Mouse (Mus musculus) layer of hippocampus, adult 9-11 months (tissue): ENCODE results near the gene Zkscan5.
A peak's percentile ranks its signal among the peaks of the same experiment; 100 is the strongest.
"Not testable (repeated sequence)": the region's sequence is repeated elsewhere in the genome, so short reads cannot be mapped to it uniquely, and the experiment has no call there.

Experiments used
- DNase-seq: peaks from one replicate; pipeline ENCODE4 v3.0.0; 2022

The Zkscan5 gene

GRCm38 (mm10) chr5:145214679-145215078 is 10.3 kb downstream of the Zkscan5 start:
- no peak for DNase-seq

GRCm38 (mm10) chr5:145217746-145218145 is 13.4 kb downstream of the Zkscan5 start:
- DNase-seq: no peak

DNA sequence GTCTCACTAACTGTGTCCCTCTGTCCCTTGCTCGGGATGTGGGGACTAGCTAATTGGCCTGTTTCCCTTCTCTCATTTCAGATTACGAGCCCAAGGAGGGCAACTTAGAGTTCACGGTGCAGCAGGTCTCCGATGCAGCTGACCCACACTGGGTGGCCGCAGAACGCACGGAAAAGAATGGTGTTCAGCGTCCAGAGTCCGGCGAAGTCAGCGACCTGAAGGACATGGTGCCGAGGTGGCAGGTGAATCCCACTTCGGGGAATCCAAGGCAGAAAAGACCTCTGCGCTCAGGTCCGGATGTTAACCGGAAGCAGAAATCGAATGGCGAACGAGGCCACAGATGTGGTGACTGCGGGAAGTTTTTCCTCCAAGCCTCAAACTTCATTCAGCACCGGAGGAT is 13.8 kb downstream of the Zkscan5 start:
- no peak for DNase-seq

- DNase-seq: no peak
These were observed 14.3 kb downstream of the Zkscan5 start for GRCm38 (mm10) chr5:145218671-145219070.

DNA sequence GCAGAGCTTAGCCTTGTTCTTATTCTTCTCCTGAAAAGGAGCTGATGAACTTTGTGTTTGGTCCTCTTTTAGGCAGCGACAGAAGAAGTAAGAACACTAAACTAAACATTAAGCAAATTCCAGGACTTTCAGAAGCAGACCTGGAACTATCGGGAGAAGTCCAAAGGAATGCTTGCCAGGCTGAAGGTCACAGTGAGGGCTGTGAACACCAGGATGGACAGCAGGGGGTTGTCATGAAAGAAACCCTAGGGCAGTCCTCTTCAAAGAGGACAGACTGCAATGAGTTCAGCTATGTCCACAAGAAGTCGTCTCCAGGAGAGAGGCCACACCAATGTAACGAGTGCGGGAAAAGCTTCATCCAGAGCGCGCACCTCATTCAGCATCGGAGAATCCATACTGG is 15.6 kb downstream of the Zkscan5 start:
- no peak for DNase-seq

DNA sequence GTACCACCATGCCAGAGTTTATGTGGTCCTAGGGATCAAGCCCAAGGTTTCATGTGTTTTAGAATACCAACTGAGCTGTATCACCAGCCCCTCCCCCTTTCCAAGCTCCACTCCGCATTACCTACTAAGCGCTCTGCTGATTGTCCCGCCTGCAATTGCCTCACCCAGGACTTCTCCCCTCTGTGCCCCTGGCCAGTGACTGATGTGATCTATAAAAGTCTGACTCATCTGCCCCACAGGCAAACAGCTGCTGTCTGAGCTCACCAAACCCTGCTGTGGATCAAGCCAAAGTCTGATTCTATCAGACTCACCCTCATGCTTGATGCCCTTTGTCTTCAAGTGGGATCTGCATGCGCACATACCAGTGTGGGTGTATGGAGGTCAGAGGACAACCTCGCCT is 18.5 kb downstream of the Zkscan5 start:
- DNase-seq: no peak

DNA sequence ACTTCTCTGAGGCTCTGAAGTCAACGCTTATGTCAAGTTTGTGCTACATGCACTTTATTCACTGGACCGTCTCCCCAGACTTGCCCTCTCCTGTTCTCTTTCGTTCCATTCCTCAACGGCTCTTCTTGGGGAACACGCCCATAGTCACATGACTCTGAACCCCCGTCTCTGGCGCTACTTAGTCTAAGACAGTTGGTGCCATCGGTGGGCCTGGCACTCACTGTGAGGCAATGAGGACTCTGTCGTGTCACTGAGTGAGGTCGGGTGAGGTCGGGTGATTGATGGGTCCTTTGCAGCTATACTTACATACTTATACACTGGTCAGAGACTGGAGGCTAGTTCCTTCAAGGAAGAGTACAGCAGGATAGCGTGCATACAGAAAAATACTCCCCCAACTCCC is 19.0 kb downstream of the Zkscan5 start:
- DNase-seq: no peak

DNA sequence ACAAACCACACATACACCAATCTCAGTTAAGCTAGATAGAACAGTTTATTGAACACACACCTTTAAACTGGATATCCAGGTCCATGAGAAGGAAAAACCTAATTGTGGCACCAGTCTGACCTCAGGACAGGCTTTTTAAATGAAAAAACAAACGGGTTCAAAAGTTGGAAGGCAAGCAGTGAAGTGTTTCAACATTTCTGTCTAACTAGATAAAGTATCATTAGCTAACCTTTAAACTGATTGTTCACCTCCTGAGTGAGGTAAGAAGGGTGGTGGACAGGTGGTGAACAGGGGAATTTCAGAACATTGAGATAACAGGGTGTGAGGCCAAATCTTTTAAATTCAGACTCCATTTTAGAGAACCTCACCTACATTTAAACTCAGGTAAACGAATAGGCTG is 22.1 kb downstream of the Zkscan5 start:
- DNase-seq: no peak

DNA sequence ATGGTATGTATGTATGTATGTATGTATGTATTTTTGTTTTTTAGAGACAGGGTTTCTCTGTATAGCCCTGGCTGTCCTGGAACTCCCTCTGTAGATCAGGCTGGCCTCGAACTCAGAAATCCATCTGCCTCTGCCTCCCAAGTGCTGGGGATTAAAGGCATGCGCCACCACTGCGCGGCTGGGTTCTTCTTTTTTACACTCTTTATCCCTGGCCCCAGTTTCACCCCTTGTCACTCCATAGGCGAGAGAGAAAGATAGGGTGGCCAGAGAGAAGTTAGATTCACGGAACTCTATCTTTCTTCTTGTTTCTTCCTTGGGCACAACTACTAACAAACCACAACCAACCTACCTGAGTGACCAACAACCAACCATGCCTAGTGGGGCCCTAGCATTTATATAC is 24.9 kb downstream of the Zkscan5 start:
- not testable (repeated sequence) for DNase-seq

DNA sequence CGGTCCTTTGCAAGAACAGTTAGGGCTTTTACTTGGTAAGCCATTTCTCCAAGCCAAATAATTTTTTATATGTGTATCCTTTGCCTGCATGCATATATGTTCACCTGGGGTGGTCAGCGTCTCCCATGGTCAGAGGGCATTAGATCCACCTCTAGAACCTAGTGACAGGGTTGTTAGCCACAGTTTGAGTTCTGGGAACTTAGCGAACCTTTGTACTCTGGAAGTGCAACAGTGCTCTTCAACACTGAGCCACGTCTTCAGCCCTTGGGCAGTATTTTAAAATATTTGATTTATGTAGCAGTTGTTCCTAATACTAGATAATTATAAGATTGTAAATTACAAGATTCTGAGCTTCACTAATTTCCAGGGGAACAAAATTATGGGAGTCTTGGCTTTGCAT is 26.3 kb downstream of the Zkscan5 start:
- no peak for DNase-seq

DNA sequence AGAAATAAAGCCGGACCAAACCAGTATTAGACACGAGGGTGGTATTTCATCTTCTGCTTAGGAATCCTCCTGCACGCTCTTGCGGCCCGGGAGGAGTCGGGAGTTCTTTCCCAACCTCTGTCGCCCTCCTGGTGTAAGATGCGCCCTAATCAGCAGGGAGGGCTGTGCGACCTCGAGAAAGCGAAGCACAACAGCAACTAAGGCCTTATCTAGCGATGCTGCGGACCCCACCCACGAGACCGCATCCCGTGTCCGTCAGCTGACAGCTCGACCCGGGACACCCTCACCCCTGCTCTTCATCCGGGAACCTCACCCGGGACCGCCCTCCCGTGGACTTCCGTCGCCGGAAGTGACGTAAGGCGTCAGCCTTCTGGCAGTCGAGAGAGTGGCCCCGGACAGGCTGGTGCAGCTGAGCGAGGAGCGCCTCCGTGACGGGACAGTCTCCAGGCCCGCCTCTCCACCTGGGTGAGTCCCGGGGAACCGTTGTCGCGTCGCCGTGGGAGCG is 27.1 kb downstream of the Zkscan5 start, which contains the start of gene Zfp655:
TSS of gene Zfp655 (plus strand) at position 349 of the 505 bp plus-strand sequence.
- peak; percentile 98 for DNase-seq

GRCm38 (mm10) chr5:145231893-145232411 is 27.6 kb downstream of the Zkscan5 start:
- DNase-seq: no peak

- DNase-seq: no peak
These were observed 30.3 kb downstream of the Zkscan5 start for GRCm38 (mm10) chr5:145234636-145235035.

DNA sequence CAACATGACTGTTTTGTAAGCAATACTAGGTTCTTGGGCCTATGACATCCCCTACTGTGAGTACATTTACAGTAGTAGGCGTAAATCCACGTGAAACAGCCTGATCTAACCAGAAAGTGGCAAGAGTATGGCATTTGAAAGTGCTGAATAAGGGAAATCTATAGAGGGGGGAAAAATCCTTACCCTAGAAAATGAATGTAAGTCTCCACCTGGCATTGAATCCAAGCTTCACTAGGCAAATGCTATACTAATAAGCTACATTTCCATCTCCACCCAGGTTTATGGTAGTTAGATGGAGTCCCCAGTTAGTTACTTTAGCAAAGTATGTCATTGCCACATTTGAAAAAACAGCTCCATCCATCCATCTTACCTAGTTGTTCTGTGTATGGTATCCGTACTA is 45.2 kb downstream of the Zkscan5 start:
- DNase-seq: no peak
